Mouse (Mus musculus) kidney, adult 2 months (tissue): Measurements from ENCODE around the gene Ninj2. TPM values are rescaled to one million over a fixed set of nuclear protein-coding genes. Genes with fewer than 3 reads are reported as not detected.

Experiments
- DNase-seq: peaks from one replicate; pipeline ENCODE4 v3.0.0; 2021
- H3K27ac ChIP-seq: fragments of 200-500 bp; 2 replicates; pipeline ENCODE4 v1.5.1; 2012; ENCODE audit warnings: low read depth, low read length, control low read depth, inconsistent platforms; ENCODE audit not compliant: insufficient read depth
- H3K27me3 ChIP-seq: fragments of 200-500 bp; replicated peaks from 2 replicates; pipeline ENCODE4 v1.6.1; 2012; ENCODE audit warnings: mild to moderate bottlenecking, moderate library complexity, low read length, inconsistent platforms; ENCODE audit not compliant: control insufficient read depth, insufficient read depth
- H3K36me3 ChIP-seq: fragments of 200-500 bp; 2 replicates; pipeline ENCODE4 v1.6.1; 2012; ENCODE audit warnings: mild to moderate bottlenecking, moderate library complexity, low read length, inconsistent platforms; ENCODE audit not compliant: control insufficient read depth, insufficient read depth
- H3K4me1 ChIP-seq: fragments of 200-500 bp; 2 replicates; pipeline ENCODE4 v1.6.1; 2011; ENCODE audit warnings: low read length; ENCODE audit not compliant: control insufficient read depth, insufficient read depth
- H3K4me3 ChIP-seq: fragments of 200-500 bp; 2 replicates; pipeline ENCODE4 v1.5.1; 2011; ENCODE audit warnings: mild to moderate bottlenecking, low read depth, low read length, control low read depth; ENCODE audit not compliant: insufficient read depth
- CTCF ChIP-seq: fragments of 200-500 bp; conservative IDR thresholded peaks from 2 replicates; pipeline ENCODE4 v1.5.1; 2011; ENCODE audit warnings: low read depth, mild to moderate bottlenecking, control low read depth, low read length, moderate library complexity, mixed read lengths; ENCODE audit not compliant: insufficient read depth, insufficient read length
- POLR2A ChIP-seq: fragments of 200-500 bp; IDR thresholded peaks from one replicate; pipeline ENCODE4 v1.6.1; 2011; ENCODE audit warnings: low read depth, low read length, control low read depth
- WGBS: fragments of 180-500 bp; shearing (Covaris S2); methylation state at CpG from one replicate; pipeline ENCODE4 v1.1.7; 2018; 5-methylcytosine and 5-hydroxymethylcytosine counted together
- polyA plus RNA-seq: library from polyadenylated mRNA; depleted of rRNA; stranded (reverse); fragments of >200 nt; gene quantifications from 2 replicates; pipeline ENCODE4 v1.2.3, GENCODE M21; 2012; rRNA removed

The Ninj2 gene
- polyA plus RNA-seq, 1 experiment: not detected

- Histone ChIP-seq H3K4me3 (no peak overlapping the region), H3K27ac (peak overlapping the region; percentile 64; the same call in 1 of the 2 replicates), H3K27me3 (no peaks in the 10 kb centered on the region), H3K36me3 (no peaks in the 10 kb centered on the region), H3K4me1 (peaks cover 33% of the 10 kb centered on the region)
- 77% methylated on average over 12 of the region's 12 CpGs for WGBS
- TF ChIP-seq CTCF (no peak), POLR2A (no peak)
- no peak for DNase-seq
These were observed 148.3 kb downstream of the Ninj2 start for GRCm38 (mm10) chr6:120241453-120241852.

GRCm38 (mm10) chr6:120242530-120242929 is 149.4 kb downstream of the Ninj2 start:
- no peaks in the 10 kb centered on the region for H3K36me3 ChIP-seq
- H3K4me3 ChIP-seq: peak overlapping the region; percentile 23; the same call in 1 of the 2 replicates
- 19% methylated on average over 8 of the region's 8 CpGs for WGBS
- H3K4me1 ChIP-seq: peaks cover 33% of the 10 kb centered on the region
- peak overlapping the region; percentile 90 for H3K27ac ChIP-seq
- peak; percentile 69 for DNase-seq
- H3K27me3 ChIP-seq: no peaks in the 10 kb centered on the region
- no peak for TF ChIP-seq POLR2A
- no peak for TF ChIP-seq CTCF

GRCm38 (mm10) chr6:120243250-120243649 is 150.1 kb downstream of the Ninj2 start:
- H3K4me1 ChIP-seq: peaks cover 33% of the 10 kb centered on the region
- TF ChIP-seq CTCF (no peak), POLR2A (no peak)
- H3K36me3 ChIP-seq: no peaks in the 10 kb centered on the region
- H3K27ac ChIP-seq: peak overlapping the region; percentile 90
- WGBS: 31% methylated on average over 8 of the region's 8 CpGs
- no peak overlapping the region for H3K4me3 ChIP-seq
- peak; percentile 58 for DNase-seq
- no peaks in the 10 kb centered on the region for H3K27me3 ChIP-seq

- no peaks in the 10 kb centered on the region for H3K36me3 ChIP-seq
- DNase-seq: no peak
- 91% methylated on average over 5 of the region's 5 CpGs for WGBS
These were observed 153.5 kb downstream of the Ninj2 start for GRCm38 (mm10) chr6:120246676-120247075.

GRCm38 (mm10) chr6:120249831-120250230 is 156.7 kb downstream of the Ninj2 start:
- TF ChIP-seq POLR2A: no peak
- no peak for TF ChIP-seq CTCF
- DNase-seq: peak; percentile 77
- H3K4me1 ChIP-seq: peaks cover 23% of the 10 kb centered on the region; the same call in 1 of the 2 replicates
- no peaks in the 10 kb centered on the region for H3K27me3 ChIP-seq
- 54% methylated on average over 5 of the region's 5 CpGs for WGBS
- no peaks in the 10 kb centered on the region for H3K36me3 ChIP-seq
- no peak overlapping the region for H3K4me3 ChIP-seq
- H3K27ac ChIP-seq: peak overlapping the region; percentile 66

More at GRCm38 (mm10) chr6:120246676-120247075, 153.5 kb downstream of the Ninj2 start:
- Histone ChIP-seq H3K27me3 (no peaks in the 10 kb centered on the region), H3K4me1 (peaks cover 30% of the 10 kb centered on the region), H3K27ac (no peak overlapping the region), H3K4me3 (no peak overlapping the region)
- TF ChIP-seq POLR2A: no peak
- TF ChIP-seq CTCF: no peak

Other genes with a start within 250 kb of the Ninj2 start
- 8.0 and 8.1 TPM in 2 replicates for gene Erc1, start 245.2 kb upstream of the Ninj2 start, polyA plus RNA-seq
- 13.6 and 17.6 TPM in 2 replicates for gene Rad52, start 190.7 kb upstream of the Ninj2 start, polyA plus RNA-seq
- gene Wnk1, start 54.7 kb upstream of the Ninj2 start, polyA plus RNA-seq: 135 and 155 TPM in 2 replicates
- gene D330020A13Rik, start 201.0 kb downstream of the Ninj2 start, polyA plus RNA-seq: 0.09 and 0.22 TPM in 2 replicates
- gene B4galnt3, start 201.2 kb downstream of the Ninj2 start, polyA plus RNA-seq: 28.9 and 35.3 TPM in 2 replicates